Mouse (Mus musculus) heart, adult 2 months (tissue): ENCODE measurements around the gene Tbl3. TPM values are rescaled to one million over a fixed set of nuclear protein-coding genes. Genes with fewer than 3 reads are reported as not detected.
A peak's percentile ranks its signal among the peaks of the same experiment; 100 is the strongest.

Source experiments
- DNase-seq, 2 experiments: peaks; one replicate each; pipeline ENCODE4 v3.0.0; 2021
- H3K27ac ChIP-seq: fragments of 200-600 bp; 2 replicates; pipeline ENCODE4 v1.8.1; 2022
- H3K27me3 ChIP-seq: fragments of 200-500 bp; 2 replicates; pipeline ENCODE4 v1.6.1; 2012; ENCODE audit warnings: mild to moderate bottlenecking, low read length, inconsistent platforms, mixed read lengths; ENCODE audit not compliant: control insufficient read depth, insufficient read depth
- H3K36me3 ChIP-seq: fragments of 200-500 bp; 2 replicates; pipeline ENCODE4 v1.6.1; 2012; ENCODE audit warnings: low read length, inconsistent platforms; ENCODE audit not compliant: control insufficient read depth, insufficient read depth
- H3K4me1 ChIP-seq: fragments of 200-500 bp; 2 replicates; pipeline ENCODE4 v1.6.1; 2011; ENCODE audit warnings: low read length; ENCODE audit not compliant: control insufficient read depth, insufficient read depth
- H3K4me3 ChIP-seq: fragments of 200-600 bp; 2 replicates; pipeline ENCODE4 v1.8.1; 2022
- H3K79me2 ChIP-seq: fragments of 200-500 bp; replicated peaks from 2 replicates; pipeline ENCODE4 v1.6.1; 2012; ENCODE audit warnings: mild to moderate bottlenecking, inconsistent platforms, low read length, moderate library complexity, mixed read lengths; ENCODE audit not compliant: control insufficient read depth, insufficient read depth
- H3K9ac ChIP-seq: fragments of 200-500 bp; 2 replicates; pipeline ENCODE4 v1.6.1; 2012; ENCODE audit warnings: low read depth, mild to moderate bottlenecking, control low read depth, inconsistent platforms, low read length, mixed read lengths
- CTCF ChIP-seq: fragments of 200-600 bp; IDR thresholded peaks from 2 replicates; pipeline ENCODE4 v1.8.1; 2022; ENCODE audit warnings: antibody characterized with exemption, mild to moderate bottlenecking, moderate library complexity
- EP300 ChIP-seq: fragments of 200-500 bp; IDR thresholded peaks from 2 replicates; pipeline ENCODE4 v1.6.1; 2011; ENCODE audit warnings: low read depth, low read length, control low read depth; ENCODE audit not compliant: insufficient read depth
- POLR2A ChIP-seq: fragments of 200-500 bp; IDR thresholded peaks from 2 replicates; pipeline ENCODE4 v1.6.1; 2011; ENCODE audit warnings: mild to moderate bottlenecking, low read depth, low read length, control low read depth; ENCODE audit not compliant: insufficient read depth
- WGBS: fragments of 180-500 bp; shearing (Covaris S2); methylation state at CpG from one replicate; pipeline ENCODE4 v1.1.7; 2018; 5-methylcytosine and 5-hydroxymethylcytosine counted together
- intact Hi-C: fragments of 180-260 bp; cut with DNase I; formaldehyde crosslinking; loops from one replicate; pipeline ENCODE4 v1.15.1; 2025
- polyA plus RNA-seq: library from polyadenylated mRNA; depleted of rRNA; stranded (reverse); fragments of >200 nt; gene quantifications from 2 replicates; pipeline ENCODE4 v1.2.3, GENCODE M21; 2012
- total RNA-seq, 2 experiments: library from RNA; stranded (reverse); gene quantifications; 2 replicates each; pipeline ENCODE4 v1.2.3; 2021

Tbl3 gene
- total and polyA plus RNA-seq, 3 experiments, result 17.4 to 34.2 (median 19.4) TPM

GRCm38 (mm10) chr17:24658017-24658758 lies 49.3 kb downstream of the Tbl3 start, which contains the start of gene Npw:
Npw (minus strand) TSS chr17:24658457.
- DNase-seq, result no peak
- Histone ChIP-seq H3K36me3 (no peaks in the 10 kb centered on the region), H3K27me3 (peaks cover 15% of the 10 kb centered on the region), H3K79me2 (no peaks in the 10 kb centered on the region), H3K4me1 (peaks cover 4% of the 10 kb centered on the region), H3K4me3 (peak within 1 kb of the TSS; percentile 39), H3K27ac (no peak within 1 kb of the TSS), H3K9ac (peak within 1 kb of the TSS; percentile 68)
- intact Hi-C loops, result no loop called here
- TF ChIP-seq EP300, result no peak
- no peak for TF ChIP-seq CTCF
- TF ChIP-seq POLR2A, result no peak
- WGBS, result 4% methylated on average over 47 of the region's 47 CpGs

GRCm38 (mm10) chr17:24654969-24655368 lies 52.5 kb downstream of the Tbl3 start:
- TF ChIP-seq POLR2A, result no peak
- no peak for TF ChIP-seq CTCF
- TF ChIP-seq EP300, result no peak
- no peak overlapping the region for H3K27ac ChIP-seq
- 79% methylated on average over 4 of the region's 4 CpGs for WGBS

GRCm38 (mm10) chr17:24653967-24654710 lies 53.3 kb downstream of the Tbl3 start:
- intact Hi-C loops, result loop anchor here (2.0 to 5.0 kb wide), 3 partner anchors 57 to 127 kb away; partner anchors contain the start of gene Traf7
- peak overlapping the region; percentile 33; the same call in 1 of the 2 replicates for H3K4me3 ChIP-seq
- no peaks in the 10 kb centered on the region for H3K36me3 ChIP-seq
- H3K79me2 ChIP-seq, result peaks cover 3% of the 10 kb centered on the region; the same call in 1 of the 2 replicates
- peak; percentile 79 to 84 for DNase-seq
- peaks cover 8% of the 10 kb centered on the region for H3K4me1 ChIP-seq
- WGBS, result 5% methylated on average over 19 of the region's 19 CpGs
- TF ChIP-seq POLR2A (no peak), EP300 (peak; percentile 91), CTCF (peak; percentile 96)
- peak overlapping the region; percentile 45 for H3K27ac ChIP-seq
- H3K27me3 ChIP-seq, result peaks cover 15% of the 10 kb centered on the region
- H3K9ac ChIP-seq, result peak overlapping the region; percentile 19; the same call in 1 of the 2 replicates

More at GRCm38 (mm10) chr17:24654969-24655368, 52.5 kb downstream of the Tbl3 start:
- no peak for DNase-seq
- peaks cover 8% of the 10 kb centered on the region for H3K4me1 ChIP-seq
- no peaks in the 10 kb centered on the region for H3K36me3 ChIP-seq
- H3K27me3 ChIP-seq, result peaks cover 15% of the 10 kb centered on the region
- peaks cover under 1% of the 10 kb centered on the region; the same call in 1 of the 2 replicates for H3K79me2 ChIP-seq
- no peak overlapping the region for H3K4me3 ChIP-seq
- H3K9ac ChIP-seq, result no peak overlapping the region
- intact Hi-C loops, result loop anchor here (2.0 to 5.0 kb wide), 3 partner anchors 58 to 128 kb away; partner anchors contain the start of gene Traf7

- intact Hi-C loops, result loop anchor here (5.0 kb wide), 2 partner anchors 55 to 125 kb away; partner anchors contain the start of gene Traf7
- Histone ChIP-seq H3K4me1 (peaks cover 8% of the 10 kb centered on the region), H3K9ac (no peak overlapping the region), H3K27me3 (no peaks in the 10 kb centered on the region), H3K27ac (peak overlapping the region; percentile 31), H3K79me2 (peaks cover 3% of the 10 kb centered on the region), H3K36me3 (no peaks in the 10 kb centered on the region), H3K4me3 (no peak overlapping the region)
- WGBS, result 29% methylated on average over 3 of the region's 3 CpGs
- TF ChIP-seq CTCF (no peak), EP300 (no peak)
- no peak for DNase-seq
Measured at GRCm38 (mm10) chr17:24651835-24652234, 55.6 kb downstream of the Tbl3 start.

- WGBS, result 62% methylated on average over 4 of the region's 4 CpGs
- Histone ChIP-seq H3K79me2 (peaks cover 3% of the 10 kb centered on the region), H3K4me3 (peak overlapping the region; percentile 97), H3K36me3 (no peaks in the 10 kb centered on the region), H3K27ac (peak overlapping the region; percentile 98), H3K27me3 (no peaks in the 10 kb centered on the region), H3K9ac (peak overlapping the region; percentile 75; the same call in 1 of the 2 replicates), H3K4me1 (peaks cover 8% of the 10 kb centered on the region)
- TF ChIP-seq CTCF (no peak), POLR2A (no peak), EP300 (no peak)
- intact Hi-C loops, result loop anchor here (1.0 to 5.0 kb wide), 3 partner anchors 18 to 123 kb away; partner anchors contain the start of genes Nthl1, Traf7 and Tsc2
- no peak for DNase-seq
Measured at GRCm38 (mm10) chr17:24650766-24651165, 56.7 kb downstream of the Tbl3 start.
